Mouse (Mus musculus) retina, postnatal 7 days (tissue): ENCODE results near the gene Esyt3.

Experiments
- DNase-seq: peaks from one replicate; pipeline ENCODE4 v3.0.0-alpha.2; 2012; ENCODE audit warnings: low read depth, low spot score

The Esyt3 gene

GRCm38 (mm10) chr9:99354796-99355195 lies 3.6 kb downstream of the Esyt3 start:
- no peak for DNase-seq

GRCm38 (mm10) chr9:99353390-99353789 lies 5.0 kb downstream of the Esyt3 start:
- no peak for DNase-seq

- no peak for DNase-seq
Measured at GRCm38 (mm10) chr9:99352964-99353363, 5.4 kb downstream of the Esyt3 start.

- DNase-seq = no peak
Measured at GRCm38 (mm10) chr9:99345351-99345792, 13.0 kb downstream of the Esyt3 start.

- DNase-seq = no peak
Measured at GRCm38 (mm10) chr9:99341600-99341999, 16.8 kb downstream of the Esyt3 start.

GRCm38 (mm10) chr9:99340126-99340525 lies 18.2 kb downstream of the Esyt3 start:
- no peak for DNase-seq

- DNase-seq = no peak
Measured at GRCm38 (mm10) chr9:99339182-99339581, 19.2 kb downstream of the Esyt3 start.

- DNase-seq = no peak
Measured at GRCm38 (mm10) chr9:99338293-99338692, 20.1 kb downstream of the Esyt3 start.

GRCm38 (mm10) chr9:99336538-99336937 lies 21.8 kb downstream of the Esyt3 start:
- no peak for DNase-seq

- DNase-seq = no peak
Measured at GRCm38 (mm10) chr9:99326881-99327280, 31.5 kb downstream of the Esyt3 start.

- DNase-seq = no peak
Measured at GRCm38 (mm10) chr9:99325961-99326360, 32.4 kb downstream of the Esyt3 start.

GRCm38 (mm10) chr9:99325208-99325929 lies 33.0 kb downstream of the Esyt3 start:
- no peak for DNase-seq

- DNase-seq = no peak
Measured at GRCm38 (mm10) chr9:99320006-99320405, 38.4 kb downstream of the Esyt3 start.

- no peak for DNase-seq
Measured at GRCm38 (mm10) chr9:99319343-99319951, 38.9 kb downstream of the Esyt3 start.

- DNase-seq = no peak
Measured at GRCm38 (mm10) chr9:99306226-99306625, 52.1 kb downstream of the Esyt3 start.

- no peak for DNase-seq
Measured at GRCm38 (mm10) chr9:99304296-99304695, 54.1 kb downstream of the Esyt3 start.
